Mouse (Mus musculus): ENCODE measurements at regions not wholly inside any gene's neighbourhood (a gene's known extent, or its start where the extent isn't known, plus 50 kb on each side); places are given as distances from the start of the nearest gene placed in this dataset.

DNA sequence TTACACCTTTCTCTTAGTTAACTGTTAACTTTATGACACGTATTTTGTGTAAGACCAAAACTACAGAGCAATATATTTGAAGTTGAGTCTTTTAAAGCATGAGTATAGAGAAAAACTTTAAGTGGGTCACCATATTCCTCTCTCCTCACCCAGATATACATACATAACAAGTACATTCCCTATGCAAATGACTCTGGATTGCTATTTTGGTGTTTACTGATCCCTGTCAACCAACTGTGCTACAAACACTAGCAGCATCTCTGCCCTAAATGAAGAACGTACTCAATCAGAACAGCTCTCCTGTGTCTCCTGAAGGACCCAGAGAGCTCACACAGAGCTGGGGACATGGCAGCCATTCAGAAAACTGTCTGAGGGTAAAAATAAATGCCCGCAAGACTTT is 363.4 kb upstream of the Rack1 start:
- DNase-seq (ENCODE audit: low spot score in 2 of 2): no peak

DNA sequence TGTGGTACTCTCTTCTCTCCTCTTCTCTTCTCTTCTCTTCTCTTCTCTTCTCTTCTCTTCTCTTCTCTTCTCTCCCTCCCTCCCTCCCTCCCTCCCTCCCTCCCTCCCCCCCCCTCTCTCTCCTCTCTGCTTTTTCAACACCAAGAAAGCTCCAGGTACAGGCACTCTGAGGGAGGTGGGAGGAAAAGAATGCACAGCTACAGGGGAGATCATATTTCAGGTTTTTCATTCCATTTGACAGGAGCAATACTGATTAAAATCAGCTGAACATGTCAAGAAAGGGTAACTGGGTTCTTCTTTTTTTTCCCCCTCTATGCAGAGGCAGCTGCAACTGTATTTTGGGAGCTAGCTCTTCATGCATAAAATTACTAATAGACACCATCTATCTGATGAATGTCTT is 368.8 kb upstream of the Rack1 start:
- DNase-seq (ENCODE audit: low spot score in 2 of 2): no peak

DNA sequence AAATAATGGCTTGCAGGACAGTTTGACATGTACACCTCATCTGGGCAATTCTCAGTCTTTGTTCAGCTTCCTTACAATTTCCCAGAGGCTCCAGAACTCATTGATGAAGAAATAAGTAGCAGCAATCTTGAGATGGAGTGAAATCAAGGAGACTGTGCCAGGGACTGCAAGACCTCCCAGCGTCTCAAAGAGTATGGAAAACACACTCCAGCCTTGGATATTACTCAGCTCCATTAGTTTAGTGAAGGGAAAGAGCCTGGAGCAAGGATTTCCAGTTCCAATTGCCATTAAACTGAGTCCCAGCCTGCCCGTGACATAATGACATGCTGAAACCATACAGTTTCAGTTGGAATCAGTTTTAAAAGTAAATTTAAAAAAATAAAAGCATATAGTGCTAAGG is 372.7 kb upstream of the Rack1 start:
- no peak for DNase-seq (ENCODE audit: low spot score in 2 of 2)

DNA sequence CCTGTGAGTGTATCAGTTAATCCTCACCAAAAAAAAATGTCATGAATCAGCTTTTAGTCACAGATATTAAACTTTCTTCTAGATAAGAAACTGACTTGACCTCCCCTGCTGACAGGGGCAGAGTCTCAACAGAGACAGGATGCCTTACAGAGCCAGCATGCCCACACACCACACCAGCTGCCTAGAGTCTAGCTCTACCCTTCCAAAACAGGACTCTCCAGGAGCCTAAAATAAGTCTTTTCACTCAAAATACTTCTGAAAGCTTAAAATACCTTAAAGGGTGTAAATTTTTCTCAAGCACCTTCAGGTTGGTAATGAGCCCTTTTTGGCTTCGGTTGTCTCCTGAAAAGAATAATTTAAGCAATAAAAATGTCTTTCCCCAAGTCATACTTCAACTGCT is 373.7 kb upstream of the Rack1 start:
- DNase-seq (ENCODE audit: low spot score in 2 of 2): no peak

DNA sequence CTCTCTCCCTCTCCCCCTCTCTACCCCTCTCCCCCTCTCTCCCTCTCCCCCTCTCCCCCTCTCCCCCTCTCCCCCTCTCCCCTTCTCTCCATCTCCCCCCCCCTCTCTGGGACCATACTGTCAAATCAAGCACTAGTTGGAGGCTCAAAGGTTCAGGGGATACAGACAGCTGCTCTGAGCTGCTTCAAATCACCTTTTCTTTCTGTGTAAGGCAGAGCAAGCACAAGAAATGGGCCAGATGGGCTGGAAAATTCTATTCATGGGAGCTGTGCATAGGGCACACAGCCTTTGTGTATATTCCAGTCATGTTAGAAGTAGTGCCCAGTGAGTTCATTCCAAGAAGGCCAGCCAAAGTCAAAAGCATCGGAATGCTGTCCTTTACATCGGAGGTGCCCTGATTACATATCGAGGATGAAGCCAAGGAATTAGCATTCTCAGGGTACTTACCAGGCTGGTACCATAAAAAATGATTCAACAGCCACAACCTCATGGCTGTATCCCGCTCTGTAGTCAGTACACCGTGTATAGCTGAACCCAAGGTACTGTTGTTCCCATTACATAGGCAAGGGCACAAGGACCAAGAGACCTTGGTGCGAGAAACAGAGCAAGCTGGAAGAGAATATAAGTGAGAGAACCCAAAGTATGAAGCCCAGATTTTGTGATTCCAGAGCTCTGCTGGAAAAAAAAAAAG is 381.9 kb upstream of the Rack1 start:
- no peak for DNase-seq (ENCODE audit: low spot score in 2 of 2)

DNA sequence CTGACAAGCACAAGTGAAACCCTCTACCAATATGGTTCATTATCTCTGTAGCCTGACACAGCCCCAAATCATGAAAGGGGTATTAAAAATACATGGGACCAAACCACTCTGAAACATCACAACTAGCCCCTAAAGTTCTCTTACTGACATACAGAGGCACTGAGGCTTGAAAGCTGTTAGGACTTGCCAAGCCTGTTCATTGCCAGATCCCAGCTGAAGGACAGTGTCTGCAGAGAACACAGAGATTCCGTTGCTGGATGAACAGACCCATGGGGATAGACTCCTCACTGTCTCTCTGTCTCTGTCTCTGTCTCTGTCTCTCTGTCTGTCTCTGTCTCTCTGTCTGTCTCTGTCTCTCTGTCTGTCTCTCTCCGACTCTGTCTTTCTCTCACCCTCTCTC is 382.5 kb upstream of the Rack1 start:
- no peak for DNase-seq (ENCODE audit: low spot score in 2 of 2)

DNA sequence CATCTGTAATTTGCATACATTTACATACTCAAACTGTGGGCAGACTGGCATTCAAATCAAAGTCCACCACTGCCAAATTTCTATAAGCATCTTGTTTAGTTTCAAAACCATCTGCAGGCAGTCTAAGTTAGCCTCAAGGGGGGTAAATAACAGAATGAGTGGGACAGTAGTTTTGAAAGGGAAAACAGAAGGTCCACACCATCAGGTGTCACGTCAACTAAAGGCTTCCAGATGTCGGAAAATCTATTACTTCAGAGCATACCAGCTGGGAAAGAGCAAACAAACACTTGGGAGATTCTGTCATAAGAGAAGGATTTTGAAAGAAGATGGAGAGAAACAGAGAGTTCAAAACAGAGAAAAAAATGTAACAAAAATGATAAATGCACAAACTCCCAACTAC is 402.1 kb upstream of the Rack1 start:
- DNase-seq (ENCODE audit: low spot score in 2 of 2): no peak

DNA sequence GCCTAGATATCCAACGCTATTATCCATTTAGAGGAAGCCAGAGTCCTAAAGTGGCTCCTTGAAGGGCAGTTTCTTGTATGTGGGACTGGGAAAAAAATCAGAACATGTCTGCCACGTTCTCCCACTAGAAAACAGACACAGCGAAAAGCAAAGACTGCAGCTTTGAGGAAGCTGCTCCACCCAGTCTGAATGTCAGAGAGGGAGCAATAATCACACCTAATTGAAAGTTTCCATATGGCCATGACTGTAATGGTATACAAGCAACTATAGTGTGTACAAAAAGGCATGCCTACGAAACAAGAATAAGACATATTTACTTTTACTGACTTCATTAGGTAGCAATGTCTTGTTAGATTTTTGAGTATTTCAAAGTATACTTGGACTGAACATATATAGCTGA is 392.7 kb upstream of the Sgcd start:
- no peak for DNase-seq (ENCODE audit: low spot score in 2 of 2)

DNA sequence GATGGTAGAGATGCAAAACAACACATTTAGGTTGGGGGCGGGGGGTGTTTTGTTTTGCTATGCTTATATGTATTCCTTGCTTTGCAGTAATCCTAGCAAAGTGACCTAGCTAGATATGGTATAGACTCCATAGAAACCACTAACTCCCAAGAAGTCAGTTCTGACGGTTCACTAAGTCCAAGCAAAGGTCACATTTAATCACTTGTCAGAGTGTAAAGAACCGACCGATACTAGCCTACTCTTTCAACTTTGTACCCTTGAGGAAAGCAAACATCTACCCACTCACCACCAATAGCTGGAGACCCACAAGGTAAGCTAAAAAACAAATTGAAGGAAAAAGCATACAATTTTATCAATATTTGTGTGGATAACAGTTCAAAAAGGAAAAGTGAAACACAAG is 389.3 kb upstream of the Sgcd start:
- no peak for DNase-seq (ENCODE audit: low spot score in 2 of 2)

DNA sequence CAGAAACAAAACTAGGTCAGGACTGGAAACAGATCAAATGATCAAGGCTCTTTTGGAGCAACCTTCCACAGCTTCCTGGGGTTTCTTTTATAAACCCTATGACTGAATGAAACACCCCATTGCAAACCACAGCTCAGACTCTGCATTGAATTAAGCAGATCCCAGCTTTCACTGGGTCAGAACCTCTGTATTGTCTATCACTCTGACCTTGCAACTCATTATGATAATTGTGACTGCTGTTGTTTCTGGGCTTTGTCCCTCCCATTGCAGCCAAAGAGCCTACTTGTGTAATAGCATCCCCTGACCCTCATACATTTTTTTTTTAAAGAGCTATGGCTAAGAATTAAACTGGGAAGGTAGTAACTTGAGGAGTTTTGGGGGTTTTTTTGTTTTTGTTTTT is 388.5 kb upstream of the Sgcd start:
- DNase-seq (ENCODE audit: low spot score in 2 of 2): no peak

DNA sequence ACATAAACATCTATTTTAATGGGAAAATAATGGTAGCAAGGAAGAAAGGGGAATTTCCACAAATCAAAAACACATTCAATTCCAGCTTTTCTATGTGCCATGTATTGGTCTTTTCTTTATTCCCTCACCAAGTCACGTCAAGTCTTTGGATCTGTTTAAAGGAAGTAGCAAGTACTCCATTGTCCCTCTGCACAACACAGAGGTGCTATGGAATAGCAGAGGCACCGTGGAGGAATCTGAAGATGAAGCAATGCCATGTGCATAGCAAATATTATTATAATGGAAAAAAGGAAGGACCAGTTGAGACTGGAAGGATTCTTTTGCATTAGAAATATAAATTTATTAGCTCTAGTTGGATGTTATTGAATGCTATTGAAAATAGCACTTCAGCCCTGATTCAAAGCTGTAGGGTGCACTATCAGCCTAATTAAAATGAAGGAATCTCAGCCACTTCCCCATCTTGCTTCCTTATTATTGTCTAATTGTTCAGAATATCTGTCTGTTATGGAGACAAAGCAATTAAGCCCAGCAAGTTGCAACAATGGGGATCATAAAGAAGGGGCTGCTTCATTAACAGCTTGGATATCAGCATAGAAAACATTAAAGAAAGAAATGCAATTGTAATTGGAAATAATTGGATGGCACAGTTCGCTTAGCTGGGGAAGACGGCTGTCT is 362.7 kb upstream of the Sgcd start:
- DNase-seq (ENCODE audit: low spot score in 2 of 2): no peak

DNA sequence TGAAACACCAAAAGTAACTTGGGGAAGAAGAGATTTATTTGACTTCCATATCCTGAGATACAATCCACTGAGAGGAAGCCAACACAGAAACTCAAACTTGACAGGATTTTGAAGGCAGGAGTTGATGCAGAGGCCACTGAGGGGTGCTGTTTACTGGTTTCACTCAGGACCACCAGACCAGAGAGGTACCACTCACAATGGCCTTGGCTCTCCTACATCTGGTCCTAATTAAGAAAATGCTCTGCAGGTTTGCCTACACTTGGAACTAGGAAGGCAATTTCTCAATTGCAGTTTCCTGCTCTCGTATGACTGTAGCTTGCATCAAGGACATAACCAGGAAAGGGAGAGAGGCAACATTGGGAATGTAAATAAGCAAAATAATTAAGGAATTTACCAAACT is 325.7 kb upstream of the Sgcd start:
- no peak for DNase-seq (ENCODE audit: low spot score in 2 of 2)

DNA sequence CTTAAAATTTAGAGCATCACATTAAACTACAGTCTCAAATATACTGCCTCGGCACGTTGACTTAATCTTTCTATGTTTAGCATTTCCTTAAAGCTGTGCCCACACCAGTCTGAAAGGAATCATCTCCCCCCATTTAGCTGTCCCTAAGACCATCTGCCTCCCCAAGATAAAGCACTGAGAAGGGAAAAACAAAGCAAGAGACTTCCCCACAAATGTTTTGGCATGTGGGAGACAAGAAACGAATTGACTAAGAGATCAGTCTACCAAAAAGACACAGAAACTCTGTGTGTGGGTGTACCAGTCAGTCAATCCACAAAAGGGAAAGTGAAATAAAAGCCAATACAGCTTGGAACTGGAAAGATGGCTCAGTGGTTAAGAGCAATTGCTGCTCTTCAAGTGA is 306.6 kb upstream of the Sgcd start:
- peak in 1 of 2 experiments; percentile 1 for DNase-seq (ENCODE audit: low spot score in 2 of 2)

DNA sequence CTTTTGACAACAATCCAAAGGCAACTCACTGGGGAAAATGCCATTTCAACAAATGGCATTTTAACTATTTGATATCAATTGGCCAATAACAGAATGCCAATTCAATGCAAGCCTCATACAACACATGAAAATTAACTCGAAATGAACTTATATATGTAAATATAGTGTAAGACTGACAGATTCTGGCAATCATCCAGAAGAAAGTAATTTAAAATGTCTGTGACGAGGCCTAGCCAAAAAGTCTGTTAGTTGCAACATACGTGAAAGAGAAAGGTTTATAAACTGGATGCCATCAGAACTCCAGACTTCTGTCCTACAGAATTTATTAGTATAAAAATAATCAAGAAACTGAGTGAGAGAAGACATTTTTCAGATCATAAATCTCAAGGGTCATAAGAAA is 273.7 kb upstream of the Sgcd start:
- no peak for DNase-seq (ENCODE audit: low spot score in 2 of 2)

DNA sequence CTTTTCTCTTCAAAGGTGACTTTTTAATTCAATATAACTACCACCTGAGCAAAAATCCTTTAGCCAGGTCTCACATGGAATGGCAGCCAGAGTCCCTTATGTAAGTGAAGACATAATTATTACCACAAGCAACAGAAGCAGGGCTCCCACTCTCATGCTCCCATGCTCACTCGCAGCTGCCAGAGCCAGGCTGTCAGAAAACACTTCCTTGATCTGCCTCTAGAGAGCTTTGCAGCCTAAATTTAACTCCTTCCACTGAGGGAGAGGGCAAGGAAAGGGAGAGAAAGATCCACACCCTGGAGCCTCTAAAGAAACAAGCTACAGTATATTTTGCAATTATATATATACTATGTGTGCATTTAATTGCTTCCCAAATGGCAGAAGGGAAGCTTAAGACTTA is 272.3 kb upstream of the Sgcd start:
- DNase-seq (ENCODE audit: low spot score in 2 of 2): no peak

DNA sequence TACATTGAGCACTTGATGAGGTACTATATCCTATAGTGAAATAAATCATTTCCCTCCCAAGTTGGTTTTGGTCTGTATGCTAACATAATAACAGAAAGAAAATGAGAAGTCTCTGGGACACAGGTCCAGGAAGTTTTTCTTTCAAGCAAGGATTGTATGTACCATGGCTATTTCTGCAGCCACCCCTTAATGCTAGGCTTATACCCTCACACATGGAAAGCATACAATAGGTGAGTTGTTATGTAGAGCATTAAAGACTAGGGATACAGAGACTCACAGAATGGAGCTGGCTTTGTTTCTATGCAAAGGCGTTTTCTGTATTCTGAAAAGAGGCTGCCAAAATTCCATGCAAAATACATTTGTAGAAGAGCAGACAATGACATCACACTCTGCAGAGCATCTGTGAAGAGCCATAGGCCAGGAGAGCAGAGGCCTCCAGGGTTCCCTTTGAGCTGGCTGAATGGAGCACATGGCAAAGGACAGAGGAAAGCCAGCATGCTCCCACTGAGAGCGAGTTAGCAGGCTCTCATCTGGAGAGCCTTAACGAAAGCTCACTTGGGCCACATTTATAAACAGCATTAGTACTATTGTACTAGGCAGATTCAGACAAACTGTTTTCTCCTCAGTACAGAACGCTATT is 262.0 kb upstream of the Sgcd start:
- DNase-seq (ENCODE audit: low spot score in 2 of 2): no peak

DNA sequence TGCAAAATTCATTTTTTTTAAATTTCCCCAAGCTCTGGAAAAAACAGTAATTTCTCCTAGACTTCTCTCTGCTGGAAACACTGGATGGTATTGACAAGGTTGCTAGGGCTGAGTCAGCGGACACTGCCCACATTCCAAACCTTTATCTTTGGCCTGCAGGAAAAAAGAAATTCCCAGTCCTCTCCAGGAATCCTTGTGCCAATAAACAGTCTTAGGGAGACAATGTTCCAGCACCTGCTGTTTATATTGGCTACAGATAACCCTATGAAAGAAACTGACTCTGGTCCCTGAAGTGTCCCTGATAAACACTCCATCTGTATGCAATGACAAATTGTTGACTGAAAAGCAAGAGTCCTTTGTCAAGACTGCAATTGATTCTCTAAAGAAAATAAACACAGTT is 260.5 kb upstream of the Sgcd start:
- DNase-seq (ENCODE audit: low spot score in 2 of 2): no peak

DNA sequence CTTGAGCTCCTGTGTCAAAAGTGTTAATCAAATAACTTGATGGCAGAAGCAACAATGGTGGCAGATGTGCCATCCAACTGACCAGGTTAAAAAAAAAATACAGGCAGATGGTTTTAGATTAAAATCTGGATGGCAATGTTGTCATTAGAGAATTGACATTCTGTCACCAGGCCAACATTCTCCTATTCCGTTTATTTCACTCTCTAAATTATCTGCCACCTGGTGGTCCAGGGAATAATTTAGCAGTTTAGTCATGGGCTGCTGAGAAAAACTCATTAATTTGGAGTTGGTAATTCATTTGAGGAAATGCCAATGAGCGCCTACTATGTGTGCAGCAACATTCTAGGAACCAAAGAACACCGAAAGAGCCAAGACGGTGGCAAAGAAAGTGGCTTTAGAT is 232.4 kb upstream of the Sgcd start:
- DNase-seq (ENCODE audit: low spot score in 2 of 2): no peak

DNA sequence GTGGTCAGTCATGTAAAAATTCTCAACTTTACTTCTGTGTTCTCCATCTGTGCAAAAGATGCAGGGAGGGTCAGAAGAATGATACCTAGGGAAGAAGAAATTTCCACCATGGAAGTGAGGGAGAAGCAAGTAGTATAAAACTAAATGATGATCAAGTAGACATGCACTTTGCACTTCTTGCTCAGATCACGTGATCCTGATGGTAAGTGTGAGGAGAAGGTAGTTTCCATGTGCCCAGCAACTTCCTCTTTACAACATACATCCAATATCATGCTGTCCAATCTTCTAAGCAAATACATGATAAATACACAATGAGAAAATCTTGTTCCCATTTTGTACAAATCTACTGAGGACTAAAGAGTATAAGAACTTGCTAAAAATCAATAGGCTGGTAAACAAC is 230.4 kb upstream of the Sgcd start:
- no peak for DNase-seq (ENCODE audit: low spot score in 2 of 2)

DNA sequence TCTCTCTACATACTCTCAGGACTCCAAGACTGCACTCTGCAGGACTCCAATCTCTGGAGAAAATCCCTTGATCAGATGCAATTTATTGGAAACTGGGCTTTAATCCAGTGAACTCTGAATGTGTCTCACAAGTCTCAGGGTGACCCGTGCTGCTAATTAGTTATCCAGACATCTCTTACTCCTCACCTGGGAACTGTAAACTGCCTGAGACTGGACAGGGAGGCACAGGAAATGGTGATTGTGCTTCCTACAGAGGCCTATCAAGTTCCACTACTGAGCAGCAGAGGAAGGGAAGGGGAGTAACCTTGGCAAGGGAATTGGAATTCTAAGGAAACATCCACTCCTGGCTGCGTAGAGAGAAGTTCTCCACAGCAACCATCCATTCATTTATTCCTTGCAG is 228.0 kb upstream of the Sgcd start:
- no peak for DNase-seq (ENCODE audit: low spot score in 2 of 2)

DNA sequence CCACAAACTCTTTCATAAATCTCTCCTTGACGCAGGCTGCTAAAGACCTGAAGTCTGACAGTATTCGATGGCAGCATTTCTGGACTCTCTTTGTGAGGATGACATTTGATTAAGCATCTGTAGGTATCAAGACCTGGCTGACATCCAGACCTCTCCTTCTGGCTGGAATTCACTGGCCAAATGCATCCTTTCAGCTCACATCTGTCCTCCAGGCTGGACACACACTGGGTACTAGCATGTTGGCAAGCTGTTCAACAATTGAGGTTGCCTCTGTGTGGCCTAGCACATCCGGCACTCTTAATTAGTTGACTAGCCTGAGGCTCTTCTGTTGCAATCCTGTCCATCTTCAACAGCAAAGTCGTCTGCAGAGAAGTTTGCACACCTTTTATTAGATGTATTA is 197.8 kb upstream of the Sgcd start:
- no peak for DNase-seq (ENCODE audit: low spot score in 2 of 2)

DNA sequence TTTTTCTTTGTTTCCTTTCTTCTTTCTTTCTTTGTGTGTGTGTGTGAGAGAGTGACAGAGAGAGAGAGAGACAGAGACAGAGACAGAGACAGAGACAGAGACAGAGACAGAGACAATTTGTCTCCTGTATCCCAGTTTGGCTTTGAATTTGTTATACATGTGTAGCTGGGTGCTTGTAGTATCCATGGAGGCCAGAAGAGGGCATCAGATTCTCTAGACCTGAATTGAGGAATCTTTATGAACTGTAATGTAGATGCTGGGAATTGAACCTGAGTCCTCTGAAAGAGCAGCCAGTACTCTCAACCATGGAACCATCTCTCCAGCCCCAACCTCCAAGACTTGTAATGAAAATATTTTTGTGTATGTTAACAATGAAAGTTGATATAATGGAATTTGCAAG is 190.2 kb upstream of the Sgcd start:
- DNase-seq (ENCODE audit: low spot score in 2 of 2): peak; percentile 2 to 16

DNA sequence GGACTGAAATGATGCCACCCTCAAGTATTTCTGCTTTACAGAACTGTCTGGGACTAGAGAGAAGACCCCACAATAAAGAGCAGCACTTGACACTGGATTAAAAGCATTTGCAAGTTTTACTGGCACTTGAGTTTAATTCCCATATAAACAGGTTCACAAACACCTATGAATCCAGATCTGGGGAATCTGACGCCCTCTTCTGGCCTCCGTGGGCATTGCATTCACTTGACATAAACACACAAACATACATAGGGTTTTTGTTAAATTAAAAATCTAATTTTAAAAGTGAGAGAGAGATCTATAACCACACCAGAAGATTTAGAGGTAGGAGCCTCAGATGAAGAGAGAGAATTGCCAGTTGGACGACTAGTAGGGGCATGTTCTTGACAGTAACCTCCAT is 189.4 kb upstream of the Sgcd start:
- no peak for DNase-seq (ENCODE audit: low spot score in 2 of 2)
